Mouse (Mus musculus): ENCODE measurements around the gene Tmem9. TPM values are rescaled to one million over a fixed set of nuclear protein-coding genes. Genes with fewer than 3 reads are reported as not detected.

The Tmem9 gene
- polyA plus RNA-seq, 1 experiment from 2014 or later: 116 TPM

Other genes with a start within 250 kb of the Tmem9 start
- gene Phlda3, start 242.0 kb upstream of the Tmem9 start, polyA plus RNA-seq (2014; fragmentation: Nextera tagmentation; extraction: Ambion mirVana): 38.5 and 38.7 TPM in 2 replicates
- 0.47 and 1.7 TPM in 2 replicates for gene Tnni1, start 228.7 kb upstream of the Tmem9 start, polyA plus RNA-seq (2014; fragmentation: Nextera tagmentation; extraction: Ambion mirVana)
- 0.23 and 0.51 TPM in 2 replicates for gene Lad1, start 189.6 kb upstream of the Tmem9 start, polyA plus RNA-seq (2014; fragmentation: Nextera tagmentation; extraction: Ambion mirVana)
- gene Tnnt2, start 171.8 kb upstream of the Tmem9 start, polyA plus RNA-seq (2014; fragmentation: Nextera tagmentation; extraction: Ambion mirVana): 0.39 and 0.70 TPM in 2 replicates
- gene Pkp1, start 88.9 kb upstream of the Tmem9 start, polyA plus RNA-seq (2014; fragmentation: Nextera tagmentation; extraction: Ambion mirVana): not detected in 2 replicates
- gene Igfn1, start 1.8 kb upstream of the Tmem9 start, polyA plus RNA-seq (2014; fragmentation: Nextera tagmentation; extraction: Ambion mirVana): not detected in 2 replicates
- gene Ascl5, start 42.7 kb downstream of the Tmem9 start, polyA plus RNA-seq (2014; fragmentation: Nextera tagmentation; extraction: Ambion mirVana): not detected in 2 replicates
- 0.13 and 0.17 TPM in 2 replicates for gene Cacna1s, start 44.6 kb downstream of the Tmem9 start, polyA plus RNA-seq (2014; fragmentation: Nextera tagmentation; extraction: Ambion mirVana)
- gene Kif21b, start 123.2 kb downstream of the Tmem9 start, polyA plus RNA-seq (2014; fragmentation: Nextera tagmentation; extraction: Ambion mirVana): 49.4 and 51.7 TPM in 2 replicates
- gene Mroh3, start 204.7 kb downstream of the Tmem9 start, polyA plus RNA-seq (2014; fragmentation: Nextera tagmentation; extraction: Ambion mirVana): not detected in 2 replicates
- gene Inava, start 226.1 kb downstream of the Tmem9 start, polyA plus RNA-seq (2014; fragmentation: Nextera tagmentation; extraction: Ambion mirVana): 2.6 and 2.8 TPM in 2 replicates

All from hindbrain, embryonic 14.5 days (tissue).